Mouse (Mus musculus): ENCODE measurements around the gene Iqsec1.
A peak's percentile ranks its signal among the peaks of the same experiment; 100 is the strongest.

The Iqsec1 gene

GRCm38 (mm10) chr6:90988648-90989317 is at the start of gene Iqsec1:
Gene Iqsec1, minus strand, starts transcription at chr6:90988685.
- DNase-seq (ENCODE audit: low spot score in 2 of 2): peak; percentile 72 to 76

- DNase-seq (ENCODE audit: low spot score in 2 of 2): no peak
These were observed 39.8 kb upstream of the Iqsec1 start for GRCm38 (mm10) chr6:91028256-91028655.

- no peak for DNase-seq (ENCODE audit: low spot score in 2 of 2)
These were observed 32.3 kb upstream of the Iqsec1 start for GRCm38 (mm10) chr6:91020810-91021209.

GRCm38 (mm10) chr6:91016600-91017230 is 28.2 kb upstream of the Iqsec1 start:
- DNase-seq (ENCODE audit: low spot score in 2 of 2): no peak

- no peak for DNase-seq (ENCODE audit: low spot score in 2 of 2)
These were observed 25.9 kb upstream of the Iqsec1 start for GRCm38 (mm10) chr6:91014198-91014958.

- DNase-seq (ENCODE audit: low spot score in 2 of 2): no peak
These were observed 24.0 kb upstream of the Iqsec1 start for GRCm38 (mm10) chr6:91012458-91012857.

- DNase-seq (ENCODE audit: low spot score in 2 of 2): no peak
These were observed 23.1 kb upstream of the Iqsec1 start for GRCm38 (mm10) chr6:91011568-91011967.

- DNase-seq (ENCODE audit: low spot score in 2 of 2): no peak
These were observed 19.9 kb upstream of the Iqsec1 start for GRCm38 (mm10) chr6:91008284-91008830.

- DNase-seq (ENCODE audit: low spot score in 2 of 2): no peak
These were observed 18.7 kb upstream of the Iqsec1 start for GRCm38 (mm10) chr6:91007207-91007606.

- no peak for DNase-seq (ENCODE audit: low spot score in 2 of 2)
These were observed 15.7 kb upstream of the Iqsec1 start for GRCm38 (mm10) chr6:91004157-91004556.

GRCm38 (mm10) chr6:91003310-91003995 is 15.0 kb upstream of the Iqsec1 start:
- no peak for DNase-seq (ENCODE audit: low spot score in 2 of 2)

GRCm38 (mm10) chr6:91001566-91001965 is 13.1 kb upstream of the Iqsec1 start:
- no peak for DNase-seq (ENCODE audit: low spot score in 2 of 2)

- DNase-seq (ENCODE audit: low spot score in 2 of 2): no peak
These were observed 12.5 kb upstream of the Iqsec1 start for GRCm38 (mm10) chr6:91000819-91001525.

- no peak for DNase-seq (ENCODE audit: low spot score in 2 of 2)
These were observed 10.7 kb upstream of the Iqsec1 start for GRCm38 (mm10) chr6:90999176-90999575.

- no peak for DNase-seq (ENCODE audit: low spot score in 2 of 2)
These were observed 8.5 kb upstream of the Iqsec1 start for GRCm38 (mm10) chr6:90997025-90997424.

GRCm38 (mm10) chr6:90996181-90996580 is 7.7 kb upstream of the Iqsec1 start:
- DNase-seq (ENCODE audit: low spot score in 2 of 2): no peak

GRCm38 (mm10) chr6:90988299-90988625 is 223 bp downstream of the Iqsec1 start:
- no peak for DNase-seq (ENCODE audit: low spot score in 2 of 2)

GRCm38 (mm10) chr6:90987561-90988298 is 755 bp downstream of the Iqsec1 start:
- DNase-seq (ENCODE audit: low spot score in 2 of 2): peak in 1 of 2 experiments; percentile 18

- no peak for DNase-seq (ENCODE audit: low spot score in 2 of 2)
These were observed 4.4 kb downstream of the Iqsec1 start for GRCm38 (mm10) chr6:90984101-90984500.

- no peak for DNase-seq (ENCODE audit: low spot score in 2 of 2)
These were observed 14.2 kb downstream of the Iqsec1 start for GRCm38 (mm10) chr6:90974279-90974678.

Data from thymus, postnatal 10 days (tissue).